ENCODE assay signal across 28 mouse cellular contexts in the genomic region with DNA sequence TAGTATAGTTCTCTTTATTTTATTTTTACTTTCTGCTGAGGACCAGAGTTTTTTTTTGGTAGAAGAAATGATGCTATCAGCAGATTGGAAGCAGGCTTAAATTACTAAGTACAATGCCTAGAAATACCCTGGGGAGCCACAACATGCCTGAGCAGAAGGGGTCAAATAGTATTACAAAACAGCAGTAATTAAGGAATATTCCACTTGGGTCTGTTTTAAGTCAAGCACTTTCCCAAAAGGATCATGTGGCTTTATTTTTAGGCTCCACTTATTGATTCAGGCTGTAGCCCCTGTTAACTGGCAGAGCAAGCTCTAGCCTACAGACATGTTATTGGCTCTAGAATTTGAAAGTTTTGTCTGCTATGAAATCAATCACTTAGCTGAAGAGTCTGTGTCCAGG. TPM values are rescaled to one million over a fixed set of nuclear protein-coding genes. Genes with fewer than 3 reads are reported as not detected.
A peak's percentile ranks its signal among the peaks of the same experiment; 100 is the strongest.
DNase-seq lines count a peak whose midpoint lies in the region; ATAC-seq and TF ChIP-seq lines count a peak whose summit lies in the region.
"Had no signal": no experiment of that assay in that cellular context is flagged by ENCODE, and none has a peak within 500 bp of the region (broad histone marks: within the 10 kb centered on the region; RNA-seq: fewer than 3 reads in every experiment).

No protein-coding gene starts in this region.

- no peak overlapping the region for H3K4me2 ChIP-seq in embryonic facial prominence, embryonic 14.5 days (ENCODE audit: low read depth, low read length)
- H3K4me2 ChIP-seq: forebrain, embryonic 15.5 days; heart, embryonic 13.5 days; hindbrain, embryonic 12.5 days; midbrain, embryonic 15.5 days had no signal

- no peaks in the 10 kb centered on the region for H3K4me1 ChIP-seq in kidney, adult 2 months (ENCODE audit: control insufficient read depth, insufficient read depth, low read length)
- H3K4me1 ChIP-seq in embryonic facial prominence, embryonic 14.5 days (ENCODE audit: control insufficient read depth, insufficient read depth, low read length), result peaks cover 19% of the 10 kb centered on the region; the same call in 1 of the 2 replicates
- H3K4me1 ChIP-seq in lung, adult 2 months (ENCODE audit: control insufficient read depth, insufficient read depth, low read length), result no peaks in the 10 kb centered on the region
- H3K4me1 ChIP-seq: hindbrain, embryonic 12.5 days; midbrain, embryonic 15.5 days had no signal

- ATAC-seq in embryonic facial prominence, embryonic 14.5 days (ENCODE audit: low read depth), result peak; percentile 76
- ATAC-seq: activated CD4-positive, CD25-positive, alpha-beta regulatory T cell, adult 4 months; forebrain, embryonic 15.5 days; lung, postnatal 0 days; midbrain, embryonic 15.5 days had no signal

- no peaks in the 10 kb centered on the region for H3K36me3 ChIP-seq in kidney, adult 2 months (ENCODE audit: control insufficient read depth, insufficient read depth, low read length)
- H3K36me3 ChIP-seq in embryonic facial prominence, embryonic 14.5 days (ENCODE audit: control insufficient read depth, insufficient read depth, low read length), result no peaks in the 10 kb centered on the region
- H3K36me3 ChIP-seq: forebrain, embryonic 15.5 days; G1E; heart, embryonic 13.5 days; hindbrain, embryonic 12.5 days; midbrain, embryonic 15.5 days had no signal

- no peak overlapping the region for H3K4me3 ChIP-seq in kidney, adult 2 months (ENCODE audit: insufficient read depth, low read depth, low read length)
- H3K4me3 ChIP-seq in embryonic facial prominence, embryonic 14.5 days (ENCODE audit: low read depth, low read length), result no peak overlapping the region
- H3K4me3 ChIP-seq in lung, adult 2 months (replicated peaks; ENCODE audit: extremely low read depth, low read depth, low read length), result no peak overlapping the region
- H3K4me3 ChIP-seq: forebrain, embryonic 15.5 days; heart, embryonic 13.5 days; hindbrain, embryonic 12.5 days; midbrain, embryonic 15.5 days; myocyte had no signal

- peak; percentile 14 for DNase-seq in kidney, adult 2 months
- no peak for DNase-seq in kidney, postnatal 10 days
- peak; percentile 29 for DNase-seq in embryo, embryonic 10.5 days (ENCODE audit: low spot score)
- DNase-seq in embryonic facial prominence, embryonic 14.5 days (ENCODE audit: low spot score), result peak; percentile 88
- no peak for DNase-seq in lung, adult 2 months
- DNase-seq in heart, postnatal 4 days, result no peak
- no peak for DNase-seq in testis, postnatal 10 days (ENCODE audit: low spot score)
- DNase-seq: adrenal gland, adult 8-10 months; cerebellum, adult 2 months; cerebellum, postnatal 25 days; gastrocnemius, postnatal 14 days; heart, adult 11 months; heart, postnatal 14 days; kidney, adult 11 months; liver; thymus, postnatal 25 days had no signal

- TF ChIP-seq CTCF in kidney, adult 2 months (conservative IDR thresholded peaks at IDR 0.05; ENCODE audit: insufficient read depth, insufficient read length, low read depth, low read length), result no peak
- TF ChIP-seq CTCF in lung, adult 2 months (IDR thresholded peaks at IDR 0.05; ENCODE audit: insufficient read depth, low read length), result no peak

- no peaks in the 10 kb centered on the region for H3K9me3 ChIP-seq in embryonic facial prominence, embryonic 14.5 days (ENCODE audit: control insufficient read depth, low read length)
- H3K9me3 ChIP-seq: forebrain, embryonic 15.5 days; G1E; heart, embryonic 13.5 days; hindbrain, embryonic 12.5 days; midbrain, embryonic 15.5 days had no signal

- no peak overlapping the region for H3K9ac ChIP-seq in embryonic facial prominence, embryonic 14.5 days (ENCODE audit: low read depth, low read length)
- H3K9ac ChIP-seq: forebrain, embryonic 15.5 days; heart, embryonic 13.5 days; hindbrain, embryonic 12.5 days; midbrain, embryonic 15.5 days had no signal

- H3K27me3 ChIP-seq in kidney, adult 2 months (replicated peaks; ENCODE audit: control insufficient read depth, insufficient read depth, low read length), result no peaks in the 10 kb centered on the region
- H3K27me3 ChIP-seq in embryonic facial prominence, embryonic 14.5 days (replicated peaks; ENCODE audit: control insufficient read depth, insufficient read depth, low read length), result no peaks in the 10 kb centered on the region
- H3K27me3 ChIP-seq: forebrain, embryonic 15.5 days; heart, embryonic 13.5 days; hindbrain, embryonic 12.5 days; midbrain, embryonic 15.5 days had no signal

- TF ChIP-seq POLR2A in kidney, adult 2 months (IDR thresholded peaks at IDR 0.05; ENCODE audit: low read depth, low read length), result no peak
- no peak for TF ChIP-seq POLR2A in lung, adult 2 months (IDR thresholded peaks at IDR 0.05; ENCODE audit: borderline replicate concordance, extremely low read depth, low read depth, low read length)

- H3K27ac ChIP-seq in kidney, adult 2 months (ENCODE audit: insufficient read depth, low read depth, low read length), result no peak overlapping the region
- H3K27ac ChIP-seq in embryonic facial prominence, embryonic 14.5 days (replicated peaks; ENCODE audit: low read depth, low read length), result no peak overlapping the region
- H3K27ac ChIP-seq: forebrain, embryonic 15.5 days; heart, embryonic 13.5 days; hindbrain, embryonic 12.5 days; kidney, postnatal 0 days; macrophage; midbrain, embryonic 15.5 days had no signal

RNA-seq across cellular contexts. Expression of gene Rgs13, which starts 6.5 kb away (rescaled TPM):
- not detected in 2 replicates for polyA plus RNA-seq in kidney, adult 2 months (2012; rRNA removed)
- polyA plus RNA-seq in embryonic facial prominence, embryonic 14.5 days (2014; fragmentation: Nextera tagmentation; extraction: Ambion mirVana), result 0.45 and 0.78 TPM in 2 replicates
- not detected in 2 replicates for polyA plus RNA-seq in lung, adult 2 months (2012; rRNA removed)
- not detected for total RNA-seq in heart, postnatal 4 days (2021)
- total RNA-seq: adrenal gland, adult 8-10 months; heart, postnatal 14 days had no signal
- polyA plus RNA-seq: cerebellum, adult 2 months; heart, embryonic 13.5 days; kidney, postnatal 0 days; liver, embryonic 16.5 days; lung, postnatal 0 days; macrophage; myocyte; spleen, adult 2 months had no signal

Comparison
In these comparisons a context has a peak if more than half of its experiments do, and no peak if none do; other contexts are left out.
1. DNase-seq: peak in kidney, adult 2 months (single experiment), embryo, embryonic 10.5 days (single experiment) and embryonic facial prominence, embryonic 14.5 days (single experiment); none in kidney, postnatal 10 days (single experiment), lung, adult 2 months (single experiment), heart, postnatal 4 days (single experiment) and testis, postnatal 10 days (single experiment).